Mouse (Mus musculus): ENCODE results near the gene Ipo8. TPM values are rescaled to one million over a fixed set of nuclear protein-coding genes. Genes with fewer than 3 reads are reported as not detected.

The Ipo8 gene
- total and polyA plus RNA-seq, 2 experiments from 2014 or later = 9.7 to 19.3 TPM

- 73% methylated on average over 1 of the region's 1 CpGs for WGBS
- no peak for TF ChIP-seq EP300 (IDR thresholded peaks at IDR 0.05; ENCODE audit: low read depth)
- no peak for TF ChIP-seq CTCF (IDR thresholded peaks at IDR 0.05; ENCODE audit: low read depth)
- ATAC-seq (ENCODE audit: insufficient read depth, low read depth) (no peak), DNase-seq (ENCODE audit: low spot score) (no peak)
- Histone ChIP-seq H3K27me3 (ENCODE audit: control insufficient read depth, insufficient read depth, low read length) (no peaks in the 10 kb centered on the region), H3K4me3 (ENCODE audit: low read depth, low read length) (no peak overlapping the region), H3K36me3 (replicated peaks; ENCODE audit: control insufficient read depth, insufficient read depth, low read length) (no peaks in the 10 kb centered on the region), H3K27ac (ENCODE audit: low read depth) (no peak overlapping the region), H3K9me3 (replicated peaks; ENCODE audit: control insufficient read depth, low read length) (no peaks in the 10 kb centered on the region), H3K4me2 (ENCODE audit: low read depth, low read length) (no peak overlapping the region), H3K9ac (replicated peaks; ENCODE audit: low read depth, low read length) (no peak overlapping the region), H3K4me1 (ENCODE audit: control insufficient read depth, insufficient read depth) (no peaks in the 10 kb centered on the region)
Measured at GRCm38 (mm10) chr6:148732920-148733319, 98.3 kb downstream of the Ipo8 start.

- Histone ChIP-seq H3K9me3 (replicated peaks; ENCODE audit: control insufficient read depth, low read length) (no peaks in the 10 kb centered on the region), H3K9ac (replicated peaks; ENCODE audit: low read depth, low read length) (no peak overlapping the region), H3K4me2 (ENCODE audit: low read depth, low read length) (no peak overlapping the region), H3K27me3 (ENCODE audit: control insufficient read depth, insufficient read depth, low read length) (no peaks in the 10 kb centered on the region), H3K4me1 (ENCODE audit: control insufficient read depth, insufficient read depth) (no peaks in the 10 kb centered on the region), H3K27ac (ENCODE audit: low read depth) (no peak overlapping the region), H3K4me3 (ENCODE audit: low read depth, low read length) (no peak overlapping the region), H3K36me3 (replicated peaks; ENCODE audit: control insufficient read depth, insufficient read depth, low read length) (no peaks in the 10 kb centered on the region)
- WGBS = 45% methylated on average over 3 of the region's 3 CpGs
- no peak for TF ChIP-seq CTCF (IDR thresholded peaks at IDR 0.05; ENCODE audit: low read depth)
- no peak for TF ChIP-seq EP300 (IDR thresholded peaks at IDR 0.05; ENCODE audit: low read depth)
- ATAC-seq (ENCODE audit: insufficient read depth, low read depth) = no peak
- no peak for DNase-seq (ENCODE audit: low spot score)
Measured at GRCm38 (mm10) chr6:148728571-148728970, 102.7 kb downstream of the Ipo8 start.

- 56% methylated on average over 6 of the region's 6 CpGs for WGBS
- Histone ChIP-seq H3K9ac (replicated peaks; ENCODE audit: low read depth, low read length) (no peak overlapping the region), H3K36me3 (replicated peaks; ENCODE audit: control insufficient read depth, insufficient read depth, low read length) (no peaks in the 10 kb centered on the region), H3K4me3 (ENCODE audit: low read depth, low read length) (no peak overlapping the region), H3K27ac (ENCODE audit: low read depth) (no peak overlapping the region), H3K27me3 (ENCODE audit: control insufficient read depth, insufficient read depth, low read length) (no peaks in the 10 kb centered on the region), H3K4me1 (ENCODE audit: control insufficient read depth, insufficient read depth) (no peaks in the 10 kb centered on the region), H3K4me2 (ENCODE audit: low read depth, low read length) (no peak overlapping the region), H3K9me3 (replicated peaks; ENCODE audit: control insufficient read depth, low read length) (no peaks in the 10 kb centered on the region)
- ATAC-seq (ENCODE audit: insufficient read depth, low read depth) (no peak), DNase-seq (ENCODE audit: low spot score) (no peak)
- no peak for TF ChIP-seq CTCF (IDR thresholded peaks at IDR 0.05; ENCODE audit: low read depth)
- TF ChIP-seq EP300 (IDR thresholded peaks at IDR 0.05; ENCODE audit: low read depth) = no peak
Measured at GRCm38 (mm10) chr6:148727871-148728524, 103.3 kb downstream of the Ipo8 start.

DNA sequence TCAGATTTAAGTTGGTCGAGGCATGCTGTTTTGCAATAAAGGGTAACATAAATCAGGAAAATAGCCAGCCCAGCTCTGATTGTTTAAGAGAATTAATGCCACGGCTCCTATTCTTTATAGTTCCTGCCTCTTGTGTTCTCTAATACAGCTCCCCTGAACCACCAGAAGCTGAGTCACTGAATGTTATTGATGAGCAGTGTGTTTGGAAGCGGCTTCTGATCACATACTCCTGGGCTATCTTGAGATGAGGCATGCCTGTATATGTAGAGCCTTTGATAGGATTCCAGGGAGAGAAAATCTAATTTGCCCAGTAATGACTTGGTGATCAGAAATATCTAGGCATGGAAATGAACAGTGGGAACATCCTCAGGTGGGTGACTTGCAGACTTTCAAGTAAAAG, 106.8 kb downstream of the Ipo8 start:
- ATAC-seq (ENCODE audit: insufficient read depth, low read depth) (no peak), DNase-seq (ENCODE audit: low spot score) (no peak)
- no peaks in the 10 kb centered on the region for H3K36me3 ChIP-seq (replicated peaks; ENCODE audit: control insufficient read depth, insufficient read depth, low read length)
- no peak overlapping the region for H3K4me2 ChIP-seq (ENCODE audit: low read depth, low read length)
- H3K27ac ChIP-seq (ENCODE audit: low read depth) = no peak overlapping the region
- WGBS = 81% methylated on average over 3 of the region's 3 CpGs
- H3K9me3 ChIP-seq (replicated peaks; ENCODE audit: control insufficient read depth, low read length) = no peaks in the 10 kb centered on the region
- TF ChIP-seq CTCF (IDR thresholded peaks at IDR 0.05; ENCODE audit: low read depth) (no peak), EP300 (IDR thresholded peaks at IDR 0.05; ENCODE audit: low read depth) (no peak)
- H3K4me1 ChIP-seq (ENCODE audit: control insufficient read depth, insufficient read depth) = no peaks in the 10 kb centered on the region
- no peaks in the 10 kb centered on the region for H3K27me3 ChIP-seq (ENCODE audit: control insufficient read depth, insufficient read depth, low read length)
- H3K4me3 ChIP-seq (ENCODE audit: low read depth, low read length) = no peak overlapping the region
- H3K9ac ChIP-seq (replicated peaks; ENCODE audit: low read depth, low read length) = no peak overlapping the region

Other genes starting within 250 kb of the Ipo8 start
- 5.8 and 7.6 TPM in 2 replicates for gene Caprin2, start 64.8 kb upstream of the Ipo8 start, total RNA-seq (2014; rRNA removed; ENCODE audit: low replicate concordance)
- 5.7 and 6.2 TPM in 2 replicates for gene Caprin2, start 64.8 kb upstream of the Ipo8 start, polyA plus RNA-seq (2015; fragmentation: Nextera tagmentation; extraction: Ambion mirVana)
- 9.4 and 24.7 TPM in 2 replicates for gene Sinhcaf, start 115.0 kb upstream of the Ipo8 start, total RNA-seq (2014; rRNA removed; ENCODE audit: low replicate concordance)
- 19.4 and 20.5 TPM in 2 replicates for gene Sinhcaf, start 115.0 kb upstream of the Ipo8 start, polyA plus RNA-seq (2015; fragmentation: Nextera tagmentation; extraction: Ambion mirVana)

All from heart, postnatal 0 days (tissue).